Mouse (Mus musculus): Measurements from ENCODE around the gene Tmem206.

Tmem206 gene

GRCm38 (mm10) chr1:191396446-191396845 is 70.7 kb downstream of the Tmem206 start:
- in situ Hi-C loops (cut with MboI, MseI) = loop anchor here (10.0 kb wide), 1 partner anchor 418 kb away; no protein-coding TSS in a partner anchor

- in situ Hi-C loops (cut with MboI, MseI) = loop anchor here (10.0 kb wide), 1 partner anchor 418 kb away; no protein-coding TSS in a partner anchor
These were observed 71.5 kb downstream of the Tmem206 start for GRCm38 (mm10) chr1:191396897-191397849.
